Comparison of ENCODE assay signal across 11 mouse cellular contexts in the genomic region with DNA sequence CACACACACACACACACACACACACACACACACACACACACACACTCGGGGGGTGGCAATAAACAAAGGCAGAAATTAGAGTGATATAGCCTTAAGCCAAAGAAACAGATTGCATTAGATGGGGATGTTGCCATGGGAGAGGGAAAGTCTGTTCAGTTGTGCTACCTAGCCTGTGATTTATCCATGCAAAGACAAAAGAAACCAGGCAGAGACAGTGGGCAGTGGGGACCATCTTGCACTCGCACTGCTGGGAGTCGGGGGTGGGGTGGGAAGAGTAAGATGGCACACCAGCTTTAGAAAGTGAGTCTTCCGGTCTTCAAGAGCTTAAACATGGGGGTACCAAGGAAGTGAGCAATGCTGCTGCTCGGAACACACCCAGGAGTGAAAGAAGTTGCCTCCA. TPM values are rescaled to one million over a fixed set of nuclear protein-coding genes. Genes with fewer than 3 reads are reported as not detected.
DNase-seq lines count a peak whose midpoint lies in the region; ATAC-seq and TF ChIP-seq lines count a peak whose summit lies in the region.
"Had no signal": no experiment of that assay in that cellular context is flagged by ENCODE, and none has a peak within 500 bp of the region (broad histone marks: within the 10 kb centered on the region; RNA-seq: fewer than 3 reads in every experiment).

No protein-coding gene starts in this region.

- WGBS in heart, embryonic 13.5 days, result 68% methylated on average over 5 of the region's 5 CpGs
- WGBS in midbrain, postnatal 0 days, result 60% methylated on average over 5 of the region's 5 CpGs
- 64% methylated on average over 5 of the region's 5 CpGs for WGBS in midbrain, embryonic 14.5 days
- WGBS in embryonic facial prominence, embryonic 15.5 days, result 61% methylated on average over 5 of the region's 5 CpGs
- WGBS in neural tube, embryonic 15.5 days, result 44% methylated on average over 5 of the region's 5 CpGs

- no peak for TF ChIP-seq CTCF in midbrain, postnatal 0 days (IDR thresholded peaks at IDR 0.05)

- H3K27me3 ChIP-seq in heart, embryonic 13.5 days (replicated peaks), result no peaks in the 10 kb centered on the region
- no peaks in the 10 kb centered on the region for H3K27me3 ChIP-seq in midbrain, postnatal 0 days (ENCODE audit: insufficient read depth, low read length)
- H3K27me3 ChIP-seq in midbrain, embryonic 14.5 days (ENCODE audit: control insufficient read depth, insufficient read depth, low read length), result no peaks in the 10 kb centered on the region
- H3K27me3 ChIP-seq in embryonic facial prominence, embryonic 15.5 days, result no peaks in the 10 kb centered on the region
- H3K27me3 ChIP-seq in neural tube, embryonic 15.5 days (replicated peaks), result no peaks in the 10 kb centered on the region

- peak overlapping the region; percentile 58; the same call in 1 of the 2 replicates for H3K4me2 ChIP-seq in heart, embryonic 13.5 days
- H3K4me2 ChIP-seq in midbrain, postnatal 0 days (ENCODE audit: low read depth, low read length, poor library complexity, severe bottlenecking), result no peak overlapping the region
- H3K4me2 ChIP-seq in midbrain, embryonic 14.5 days (ENCODE audit: low read length), result no peak overlapping the region
- H3K4me2 ChIP-seq in embryonic facial prominence, embryonic 15.5 days (replicated peaks), result peak overlapping the region; percentile 34; the same call in 1 of the 2 replicates
- peak overlapping the region; percentile 47 for H3K4me2 ChIP-seq in neural tube, embryonic 15.5 days

- H3K9me3 ChIP-seq in heart, embryonic 13.5 days, result no peaks in the 10 kb centered on the region
- no peaks in the 10 kb centered on the region for H3K9me3 ChIP-seq in midbrain, postnatal 0 days (ENCODE audit: low read length)
- no peaks in the 10 kb centered on the region for H3K9me3 ChIP-seq in midbrain, embryonic 14.5 days (ENCODE audit: control insufficient read depth, low read length)
- no peaks in the 10 kb centered on the region for H3K9me3 ChIP-seq in embryonic facial prominence, embryonic 15.5 days (replicated peaks)
- H3K9me3 ChIP-seq in neural tube, embryonic 15.5 days (replicated peaks), result no peaks in the 10 kb centered on the region

- 0 out of 2 replicates have a peak overlapping the region, but pooled peaks have one; percentile 56 for H3K9ac ChIP-seq in heart, embryonic 13.5 days
- no peak overlapping the region for H3K9ac ChIP-seq in midbrain, postnatal 0 days (replicated peaks; ENCODE audit: low read length, poor library complexity, severe bottlenecking)
- H3K9ac ChIP-seq in midbrain, embryonic 14.5 days (replicated peaks; ENCODE audit: low read length), result no peak overlapping the region
- no peak overlapping the region for H3K9ac ChIP-seq in embryonic facial prominence, embryonic 15.5 days
- peak overlapping the region; percentile 26; the same call in 1 of the 2 replicates for H3K9ac ChIP-seq in neural tube, embryonic 15.5 days (replicated peaks)

- no peak for ATAC-seq in heart, embryonic 13.5 days (ENCODE audit: extremely low read depth, insufficient number of reproducible peaks, low FRiP score, low TSS enrichment)
- ATAC-seq in midbrain, postnatal 0 days (ENCODE audit: low FRiP score), result no peak
- ATAC-seq in midbrain, embryonic 14.5 days (ENCODE audit: low FRiP score, low TSS enrichment), result no peak
- ATAC-seq in embryonic facial prominence, embryonic 15.5 days (ENCODE audit: insufficient number of reproducible peaks, low FRiP score, low TSS enrichment, low read depth), result no peak
- ATAC-seq in neural tube, embryonic 15.5 days (ENCODE audit: low FRiP score), result peak; percentile 35; the same call in 1 of the 2 replicates
- no peak for ATAC-seq in cerebellum, adult (ENCODE audit: insufficient number of reproducible peaks, low FRiP score, low TSS enrichment)

- no peak overlapping the region for H3K27ac ChIP-seq in heart, embryonic 13.5 days (replicated peaks)
- no peak overlapping the region; the same call in 1 of the 2 replicates for H3K27ac ChIP-seq in midbrain, postnatal 0 days (ENCODE audit: low read depth, low read length)
- no peak overlapping the region for H3K27ac ChIP-seq in midbrain, embryonic 14.5 days (replicated peaks; ENCODE audit: low read depth, low read length)
- no peak overlapping the region for H3K27ac ChIP-seq in embryonic facial prominence, embryonic 15.5 days (replicated peaks)
- peak overlapping the region; percentile 63 for H3K27ac ChIP-seq in neural tube, embryonic 15.5 days (replicated peaks)

- H3K4me1 ChIP-seq in heart, embryonic 13.5 days, result peaks cover 24% of the 10 kb centered on the region
- no peaks in the 10 kb centered on the region for H3K4me1 ChIP-seq in midbrain, postnatal 0 days (ENCODE audit: insufficient read depth, low read length)
- H3K4me1 ChIP-seq in midbrain, embryonic 14.5 days (ENCODE audit: control insufficient read depth, insufficient read depth, low read length), result no peaks in the 10 kb centered on the region
- H3K4me1 ChIP-seq in embryonic facial prominence, embryonic 15.5 days, result 0 out of 2 replicates have a peak, but pooled peaks cover 5% of the 10 kb centered on the region
- H3K4me1 ChIP-seq in neural tube, embryonic 15.5 days, result peaks cover 12% of the 10 kb centered on the region

- no peaks in the 10 kb centered on the region for H3K36me3 ChIP-seq in heart, embryonic 13.5 days
- no peaks in the 10 kb centered on the region for H3K36me3 ChIP-seq in midbrain, postnatal 0 days (ENCODE audit: insufficient read depth, low read length)
- H3K36me3 ChIP-seq in midbrain, embryonic 14.5 days (ENCODE audit: control insufficient read depth, insufficient read depth, low read length), result no peaks in the 10 kb centered on the region
- no peaks in the 10 kb centered on the region for H3K36me3 ChIP-seq in embryonic facial prominence, embryonic 15.5 days
- H3K36me3 ChIP-seq in neural tube, embryonic 15.5 days, result no peaks in the 10 kb centered on the region

- DNase-seq in heart, postnatal 10 days, result no peak
- peak; percentile 5 for DNase-seq in midbrain, postnatal 0 days (ENCODE audit: low spot score)
- no peak for DNase-seq in midbrain, embryonic 14.5 days
- DNase-seq in adrenal gland, postnatal 25 days, result no peak
- DNase-seq: cerebellum, adult 11-12 months; gastrocnemius, postnatal 36 days; kidney, adult 8-10 months had no signal

- no peak overlapping the region for H3K4me3 ChIP-seq in heart, embryonic 13.5 days
- H3K4me3 ChIP-seq in midbrain, postnatal 0 days (ENCODE audit: low read depth, low read length), result no peak overlapping the region
- no peak overlapping the region for H3K4me3 ChIP-seq in midbrain, embryonic 14.5 days (replicated peaks; ENCODE audit: low read depth, low read length)
- H3K4me3 ChIP-seq in embryonic facial prominence, embryonic 15.5 days (replicated peaks), result no peak overlapping the region
- H3K4me3 ChIP-seq in neural tube, embryonic 15.5 days (replicated peaks), result no peak overlapping the region; the same call in 1 of the 2 replicates

- intact Hi-C loops in heart, postnatal 10 days (cut with DNase I), result no loop called here

RNA-seq across cellular contexts. Expression of gene Mark3, which starts 14.0 kb away (rescaled TPM):
- 25.7 and 28.0 TPM in 2 replicates for polyA plus RNA-seq in heart, embryonic 13.5 days (2015; fragmentation: Nextera tagmentation; extraction: Ambion mirVana)
- 10 to 100 TPM; 71.0 to 71.7 TPM for total RNA-seq in heart, postnatal 10 days (2021)
- total RNA-seq in midbrain, postnatal 0 days (2014; rRNA removed), result 112 and 141 TPM in 2 replicates
- 31.8 and 41.3 TPM in 2 replicates for polyA plus RNA-seq in midbrain, postnatal 0 days (2015; fragmentation: Nextera tagmentation; extraction: Ambion mirVana)
- polyA plus RNA-seq in midbrain, embryonic 14.5 days (2014; fragmentation: Nextera tagmentation; extraction: Ambion mirVana), result 64.0 and 76.7 TPM in 2 replicates
- 37.7 and 40.1 TPM in 2 replicates for polyA plus RNA-seq in embryonic facial prominence, embryonic 15.5 days (2015; fragmentation: Nextera tagmentation; extraction: Ambion mirVana)
- 44.4 and 47.0 TPM in 2 replicates for polyA plus RNA-seq in neural tube, embryonic 15.5 days (2015; fragmentation: Nextera tagmentation; extraction: Ambion mirVana)
- total RNA-seq in adrenal gland, postnatal 25 days (2021), result 101 and 109 TPM in 2 replicates

RNA-seq across cellular contexts. Expression of gene Eif5, which starts 22.5 kb away (rescaled TPM):
- polyA plus RNA-seq in heart, embryonic 13.5 days (2015; fragmentation: Nextera tagmentation; extraction: Ambion mirVana), result 389 and 441 TPM in 2 replicates
- total RNA-seq in heart, postnatal 10 days (2021), result 100 to 1,000 TPM; 196 to 199 TPM
- total RNA-seq in midbrain, postnatal 0 days (2014; rRNA removed), result 283 and 376 TPM in 2 replicates
- polyA plus RNA-seq in midbrain, postnatal 0 days (2015; fragmentation: Nextera tagmentation; extraction: Ambion mirVana), result 552 and 640 TPM in 2 replicates
- 486 and 550 TPM in 2 replicates for polyA plus RNA-seq in midbrain, embryonic 14.5 days (2014; fragmentation: Nextera tagmentation; extraction: Ambion mirVana)
- polyA plus RNA-seq in embryonic facial prominence, embryonic 15.5 days (2015; fragmentation: Nextera tagmentation; extraction: Ambion mirVana), result 488 and 504 TPM in 2 replicates
- polyA plus RNA-seq in neural tube, embryonic 15.5 days (2015; fragmentation: Nextera tagmentation; extraction: Ambion mirVana), result 547 and 548 TPM in 2 replicates
- 338 and 346 TPM in 2 replicates for total RNA-seq in adrenal gland, postnatal 25 days (2021)

Comparison
In these comparisons a context has a peak if more than half of its experiments do, and no peak if none do; other contexts are left out.
1. H3K4me2 ChIP-seq: peak in heart, embryonic 13.5 days (single experiment), embryonic facial prominence, embryonic 15.5 days (single experiment) and neural tube, embryonic 15.5 days (single experiment); none in midbrain, postnatal 0 days (single experiment) and midbrain, embryonic 14.5 days (single experiment).
2. H3K9ac ChIP-seq: peak in heart, embryonic 13.5 days (single experiment) and neural tube, embryonic 15.5 days (single experiment); none in midbrain, postnatal 0 days (single experiment), midbrain, embryonic 14.5 days (single experiment) and embryonic facial prominence, embryonic 15.5 days (single experiment).